Mouse (Mus musculus) heart, embryonic 14.5 days (tissue): ENCODE results near the gene Gm10778. TPM values are rescaled to one million over a fixed set of nuclear protein-coding genes. Genes with fewer than 3 reads are reported as not detected.
A peak's percentile ranks its signal among the peaks of the same experiment; 100 is the strongest.
"Not testable (repeated sequence)": the region's sequence is repeated elsewhere in the genome, so short reads cannot be mapped to it uniquely, and the experiment has no call there.

ENCODE experiments used
- ATAC-seq: fragments of 200-750 bp; cut with Nextera tagmentation; 2 replicates; pipeline ENCODE4 v1.8.0; 2017; ENCODE audit warnings: low read depth, moderate TSS enrichment; ENCODE audit not compliant: insufficient number of reproducible peaks, insufficient read depth, low FRiP score
- H3K27ac ChIP-seq, 2 experiments: fragments of 200-500 bp in 1 of 2; fragments of 300-500 bp in 1 of 2; sonication (generic) in 1 of 2; replicated peaks in 1 of 2; 2 replicates each; pipeline ENCODE4 v1.5.1; 2012 to 2014; ENCODE audit warnings: low read depth in 2 of 2, low read length in 2 of 2, control low read depth in 1 of 2, mild to moderate bottlenecking in 1 of 2, mixed read lengths in 1 of 2; ENCODE audit not compliant: control insufficient read depth in 1 of 2, insufficient read depth in 1 of 2
- H3K27me3 ChIP-seq: fragments of 300-500 bp; sonication (generic); 2 replicates; pipeline ENCODE4 v1.6.1; 2014; ENCODE audit warnings: mild to moderate bottlenecking, low read length, control low read depth; ENCODE audit not compliant: control insufficient read depth, insufficient read depth
- H3K36me3 ChIP-seq: fragments of 300-500 bp; sonication (generic); 2 replicates; pipeline ENCODE4 v1.6.1; 2014; ENCODE audit warnings: mild to moderate bottlenecking, control low read depth, low read length, mixed read lengths; ENCODE audit not compliant: control insufficient read depth, insufficient read depth
- H3K4me1 ChIP-seq, 2 experiments: fragments of 200-500 bp in 1 of 2; fragments of 300-500 bp in 1 of 2; sonication (generic) in 1 of 2; 2 replicates each; pipeline ENCODE4 v1.6.1; 2012 to 2014; ENCODE audit warnings: low read length in 2 of 2, control low read depth in 1 of 2, mixed read lengths in 1 of 2; ENCODE audit not compliant: control insufficient read depth in 2 of 2, insufficient read depth in 2 of 2
- H3K4me2 ChIP-seq: fragments of 300-500 bp; sonication (generic); 2 replicates; pipeline ENCODE4 v1.6.1; 2014; ENCODE audit warnings: mild to moderate bottlenecking, low read length
- H3K4me3 ChIP-seq, 2 experiments: fragments of 200-500 bp in 1 of 2; fragments of 300-500 bp in 1 of 2; sonication (generic) in 1 of 2; 2 replicates each; pipeline ENCODE4 v1.5.1; 2012 to 2014; ENCODE audit warnings: low read length in 2 of 2, mild to moderate bottlenecking in 2 of 2, control low read depth in 1 of 2, low read depth in 1 of 2, moderate library complexity in 1 of 2; ENCODE audit not compliant: control insufficient read depth in 1 of 2, insufficient read depth in 1 of 2
- H3K9ac ChIP-seq: fragments of 300-500 bp; sonication (generic); 2 replicates; pipeline ENCODE4 v1.6.1; 2014; ENCODE audit warnings: mild to moderate bottlenecking, low read length
- H3K9me3 ChIP-seq: fragments of 300-500 bp; sonication (generic); 2 replicates; pipeline ENCODE4 v1.6.1; 2016; ENCODE audit warnings: low read length, control low read depth; ENCODE audit not compliant: control insufficient read depth
- WGBS: fragments of 180-500 bp; shearing (Covaris S2); extraction: QIAGEN DNeasy Blood & Tissue Kit; methylation state at CpG from one replicate; pipeline ENCODE4 v1.1.7; 2014; 5-methylcytosine and 5-hydroxymethylcytosine counted together
- polyA plus RNA-seq: library from polyadenylated mRNA; unstranded; fragments of >200 nt; fragmentation: Nextera tagmentation; extraction: Ambion mirVana; gene quantifications from 2 replicates; pipeline ENCODE4 v1.2.1, GENCODE M21; 2014

Gm10778 gene
- polyA plus RNA-seq, 1 experiment from 2014 or later, result 3.3 TPM

DNA sequence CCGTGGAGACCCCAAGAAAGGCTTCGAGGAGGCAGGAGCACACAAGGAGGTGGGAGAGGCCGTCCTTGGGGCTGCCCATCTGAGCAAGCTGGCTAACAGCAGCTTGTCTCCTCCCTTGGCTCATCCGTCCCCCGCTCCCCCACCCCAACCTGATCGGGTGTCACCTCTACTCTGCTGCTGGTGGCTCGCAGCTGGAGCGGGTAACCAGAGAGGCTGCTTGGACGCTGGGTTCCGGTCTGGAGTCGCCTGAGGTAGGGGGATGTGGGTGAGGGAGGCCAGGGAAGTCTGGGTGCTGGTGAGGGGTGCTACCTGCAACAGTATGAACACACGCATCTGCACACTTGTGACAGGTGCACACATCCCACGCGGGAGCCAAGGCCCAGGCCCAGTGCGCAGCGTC is 20.5 kb upstream of the Gm10778 start, which contains the start of gene Ankrd24:
Gene Ankrd24, plus strand, starts transcription at position 151 of the 400 bp plus-strand sequence.
- no peak for ATAC-seq
- no peaks in the 10 kb centered on the region for H3K9me3 ChIP-seq
- no peaks in the 10 kb centered on the region for H3K27me3 ChIP-seq
- H3K27ac ChIP-seq, result peak within 1 kb of the TSS; percentile 90 to 94
- peak within 1 kb of the TSS; percentile 79 for H3K4me2 ChIP-seq
- H3K4me3 ChIP-seq, result peak within 1 kb of the TSS; percentile 69 to 89
- peaks cover 11 to 14% of the 10 kb centered on the region in 2 experiments for H3K4me1 ChIP-seq
- 76% methylated on average over 15 of the region's 16 CpGs for WGBS
- peaks cover 25% of the 10 kb centered on the region for H3K36me3 ChIP-seq
- peak within 1 kb of the TSS; percentile 78 for H3K9ac ChIP-seq

DNA sequence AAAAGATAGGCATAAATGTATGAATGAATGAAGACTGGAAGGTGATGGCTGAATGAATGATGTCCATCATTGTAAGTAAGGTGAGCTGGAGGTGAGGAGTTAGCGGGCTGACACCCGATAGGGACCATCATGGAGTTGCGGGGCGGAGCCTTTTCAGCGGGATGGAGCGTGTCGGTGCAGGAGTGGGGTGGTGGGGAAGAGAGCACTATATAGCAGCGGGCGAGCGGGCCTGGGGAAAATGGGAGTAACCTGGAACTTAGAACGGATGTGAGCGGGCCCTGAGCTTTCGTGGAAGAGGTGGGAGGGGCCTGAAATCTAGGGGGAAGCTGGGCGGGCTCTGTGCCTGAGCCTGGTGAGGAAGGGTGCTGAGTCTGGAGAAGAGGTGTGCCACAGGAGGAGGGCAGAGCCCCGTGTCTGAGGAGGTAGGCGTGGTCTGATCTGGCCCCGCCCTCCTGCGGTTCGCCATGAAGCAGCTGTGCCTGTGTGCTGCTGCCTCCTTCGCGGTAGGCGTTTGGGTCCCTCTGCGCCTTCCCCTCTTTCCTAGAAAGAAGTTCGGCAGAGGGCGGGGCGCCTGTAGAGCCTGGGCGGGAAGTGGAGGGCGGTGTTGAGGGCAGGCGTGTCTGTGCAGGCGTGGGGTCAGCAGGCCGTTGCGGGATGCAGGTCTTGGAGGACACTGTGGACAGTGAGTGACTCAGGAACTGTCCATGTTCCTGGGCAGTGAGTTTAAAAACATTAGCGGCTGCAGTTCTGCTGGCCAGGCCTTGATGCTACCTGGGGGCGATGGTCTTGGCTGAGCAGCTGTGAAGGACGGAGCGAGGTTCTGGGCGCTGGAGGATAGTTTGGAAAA is 15.4 kb upstream of the Gm10778 start:
- H3K4me1 ChIP-seq, result peaks cover 0 to 8% of the 10 kb centered on the region in 2 experiments; a peak in 2 of 4 replicates
- no peaks in the 10 kb centered on the region for H3K27me3 ChIP-seq
- peak overlapping the region; percentile 66 for H3K4me2 ChIP-seq
- H3K9me3 ChIP-seq, result no peaks in the 10 kb centered on the region
- peak; percentile 84 for ATAC-seq
- peak overlapping the region; percentile 37 to 65; a peak in 3 of 4 replicates for H3K27ac ChIP-seq
- H3K36me3 ChIP-seq, result no peaks in the 10 kb centered on the region
- H3K9ac ChIP-seq, result peak overlapping the region; percentile 54
- peak overlapping the region; percentile 37 to 67 for H3K4me3 ChIP-seq
- WGBS, result 3% methylated on average over 34 of the region's 37 CpGs

DNA sequence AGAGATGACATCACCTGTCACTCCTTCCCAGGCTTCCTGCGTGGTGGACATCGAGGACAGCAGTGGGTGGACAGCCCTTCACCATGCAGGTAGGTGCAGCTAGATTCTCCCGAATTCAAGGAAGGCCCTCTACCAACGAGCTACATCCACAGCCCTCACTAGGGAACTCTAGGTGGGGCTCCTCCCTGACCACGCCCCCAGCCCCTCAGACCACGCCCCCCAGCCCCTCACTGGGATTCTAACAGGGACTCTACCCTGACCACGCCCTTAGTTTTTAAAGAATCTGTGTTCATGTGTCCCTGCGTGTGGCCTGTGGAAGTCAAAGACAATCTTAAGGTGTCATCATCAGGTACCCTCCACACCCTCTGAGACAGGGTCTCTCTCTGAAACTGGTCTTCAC is 12.5 kb upstream of the Gm10778 start:
- Histone ChIP-seq H3K27ac (no peak overlapping the region), H3K36me3 (no peaks in the 10 kb centered on the region), H3K4me3 (no peak overlapping the region), H3K9ac (no peak overlapping the region), H3K4me1 (peaks cover 0 to 8% of the 10 kb centered on the region in 2 experiments; a peak in 2 of 4 replicates), H3K4me2 (no peak overlapping the region), H3K9me3 (no peaks in the 10 kb centered on the region), H3K27me3 (no peaks in the 10 kb centered on the region)
- no peak for ATAC-seq
- WGBS, result 15% methylated on average over 8 of the region's 8 CpGs

DNA sequence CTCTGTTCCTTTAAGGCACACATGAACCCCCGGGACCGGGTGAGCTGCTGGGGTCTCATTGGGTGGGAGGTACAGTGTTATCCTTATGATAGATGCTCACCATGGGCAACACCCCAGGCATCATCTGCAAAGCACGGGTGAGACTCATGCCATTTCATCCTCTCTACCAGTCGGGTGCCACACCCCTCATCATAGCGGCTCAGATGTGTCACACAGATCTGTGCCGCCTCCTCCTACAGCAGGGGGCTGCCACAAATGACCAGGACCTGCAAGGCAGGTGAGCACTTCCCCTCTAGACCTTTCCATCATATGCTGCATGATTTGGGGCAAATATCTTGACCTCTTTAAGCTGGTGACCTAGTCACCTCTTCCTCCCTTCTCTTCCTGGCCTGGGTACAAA is 10.8 kb upstream of the Gm10778 start:
- Histone ChIP-seq H3K9ac (no peak overlapping the region), H3K4me3 (no peak overlapping the region), H3K27me3 (no peaks in the 10 kb centered on the region), H3K4me2 (no peak overlapping the region), H3K36me3 (no peaks in the 10 kb centered on the region), H3K9me3 (no peaks in the 10 kb centered on the region), H3K27ac (no peak overlapping the region), H3K4me1 (peaks cover 12 to 16% of the 10 kb centered on the region in 2 experiments)
- 64% methylated on average over 6 of the region's 6 CpGs for WGBS
- no peak for ATAC-seq

DNA sequence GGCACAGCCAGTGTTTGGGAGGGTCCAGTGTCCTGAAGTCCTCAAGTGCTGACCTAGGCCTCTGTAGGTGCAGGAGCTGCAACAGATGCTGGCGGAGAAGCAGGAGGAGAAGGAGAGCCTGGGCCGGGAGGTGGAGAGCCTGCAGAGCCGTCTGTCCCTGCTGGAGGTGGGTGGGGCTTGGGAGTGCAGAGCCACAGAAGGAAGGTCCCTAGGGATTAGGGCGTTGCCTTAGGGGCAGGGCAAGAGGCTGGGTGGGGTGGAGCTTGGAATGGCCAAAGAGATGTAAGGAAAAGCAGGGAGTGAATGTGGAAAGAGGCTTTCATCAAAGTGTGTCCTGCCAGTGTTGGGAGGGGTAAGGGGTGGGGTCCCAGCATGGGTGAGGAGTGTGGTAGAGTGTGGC is 8.0 kb upstream of the Gm10778 start:
- not testable (repeated sequence) for ATAC-seq, H3K27me3 ChIP-seq, H3K27ac ChIP-seq, H3K4me2 ChIP-seq, H3K36me3 ChIP-seq, H3K9ac ChIP-seq, H3K4me3 ChIP-seq, H3K9me3 ChIP-seq
- 54% methylated on average over 4 of the region's 4 CpGs for WGBS
- H3K4me1 ChIP-seq, result peaks cover 11 to 18% of the 10 kb centered on the region in 2 experiments

DNA sequence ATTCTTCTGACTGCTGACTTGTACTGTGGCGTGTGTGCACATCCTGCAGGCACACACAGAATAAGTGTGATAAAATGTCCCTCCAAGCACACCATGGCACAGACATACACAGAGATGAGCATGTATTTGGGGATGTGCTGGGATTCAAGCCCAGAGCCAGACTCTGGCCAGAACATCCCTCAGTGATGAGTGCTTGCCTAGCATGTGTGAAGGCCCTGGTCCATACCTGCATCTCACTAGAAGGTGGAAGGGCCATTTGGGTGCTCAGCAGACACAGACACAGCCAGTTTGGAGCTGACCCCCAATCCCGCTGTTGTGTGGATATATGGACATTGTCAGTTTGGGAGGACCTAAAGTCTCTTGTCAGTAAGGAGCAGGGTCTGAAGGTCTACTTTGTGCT is 7.3 kb upstream of the Gm10778 start:
- no peak overlapping the region for H3K27ac ChIP-seq
- H3K9me3 ChIP-seq, result no peaks in the 10 kb centered on the region
- H3K9ac ChIP-seq, result no peak overlapping the region; the same call in 1 of the 2 replicates
- H3K27me3 ChIP-seq, result no peaks in the 10 kb centered on the region
- no peak overlapping the region for H3K4me3 ChIP-seq
- H3K36me3 ChIP-seq, result no peaks in the 10 kb centered on the region
- no peak for ATAC-seq
- peaks cover 8 to 18% of the 10 kb centered on the region in 2 experiments for H3K4me1 ChIP-seq
- H3K4me2 ChIP-seq, result peak overlapping the region; percentile 87; the same call in 1 of the 2 replicates
- 86% methylated on average over 2 of the region's 2 CpGs for WGBS

DNA sequence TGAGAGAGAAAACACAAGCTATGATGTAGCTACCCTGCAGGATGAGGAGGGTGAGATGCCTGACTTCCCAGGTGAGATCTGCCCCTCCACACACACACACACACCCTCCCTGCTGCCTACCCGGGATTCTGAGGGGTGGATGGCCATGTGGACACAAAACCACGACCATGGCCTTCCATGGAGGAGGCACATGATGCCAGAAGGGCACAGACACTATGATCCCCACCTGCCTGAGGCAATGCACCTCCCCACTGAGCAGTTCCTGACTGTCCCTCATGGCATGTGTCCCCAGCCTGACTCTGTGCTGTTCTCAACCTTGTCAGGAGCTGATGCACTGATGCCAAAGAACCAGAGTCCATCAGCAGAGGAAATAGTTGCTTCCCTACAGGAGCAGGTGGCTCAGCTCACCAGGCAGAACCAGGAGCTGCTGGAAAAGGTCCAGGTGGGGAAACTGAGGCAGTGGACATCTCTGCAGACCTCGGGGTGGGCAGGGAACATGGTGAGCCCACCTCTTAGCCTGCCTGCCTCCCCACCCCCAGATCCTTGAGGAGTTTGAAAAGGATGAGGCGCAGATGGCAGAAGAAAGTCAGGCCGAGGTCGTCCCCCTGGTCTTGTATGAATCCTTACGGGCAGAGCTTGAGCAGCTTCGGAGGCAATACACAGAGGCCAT is 6.7 kb upstream of the Gm10778 start:
- Histone ChIP-seq H3K4me2 (peak overlapping the region; percentile 87), H3K4me1 (peaks cover 8 to 18% of the 10 kb centered on the region in 2 experiments), H3K9ac (peak overlapping the region; percentile 98), H3K9me3 (no peaks in the 10 kb centered on the region), H3K36me3 (no peaks in the 10 kb centered on the region), H3K27ac (peak overlapping the region in 1 of 2 experiments; percentile 98; a peak in 1 of 4 replicates), H3K27me3 (no peaks in the 10 kb centered on the region), H3K4me3 (peak overlapping the region in 1 of 2 experiments; percentile 81; a peak in 2 of 4 replicates)
- no peak for ATAC-seq
- WGBS, result 76% methylated on average over 8 of the region's 8 CpGs
